7 mouse cellular contexts compared by ENCODE assay signal in the genomic region with DNA sequence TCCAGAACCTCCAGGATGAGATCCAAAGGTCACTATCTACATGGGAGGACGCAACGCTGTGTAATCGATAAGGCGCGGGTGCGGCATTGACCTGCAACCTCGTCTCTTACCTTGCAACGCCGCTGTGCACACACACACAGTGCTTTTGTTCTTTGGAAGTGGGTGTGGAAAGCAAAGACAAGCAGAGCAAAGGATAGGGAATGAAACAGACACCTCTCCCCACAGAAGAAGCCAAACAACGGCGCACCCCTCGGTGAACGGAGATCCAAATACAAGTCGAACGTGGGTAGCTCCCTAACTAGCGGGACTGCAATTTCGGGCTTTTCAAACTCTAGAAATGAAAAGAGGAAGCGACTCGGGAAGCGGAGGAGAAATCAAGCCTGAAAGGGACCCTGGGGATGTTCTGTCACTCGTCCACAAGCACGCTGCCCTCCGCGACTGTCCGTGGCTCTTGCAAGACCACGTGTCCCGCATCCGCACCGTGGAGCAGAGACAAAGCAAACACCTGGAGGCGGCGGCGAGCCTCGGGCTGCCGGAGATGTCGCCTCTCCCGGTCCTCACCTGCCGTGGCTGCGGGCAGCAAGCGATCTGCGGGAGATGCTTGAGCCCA. TPM values are rescaled to one million over a fixed set of nuclear protein-coding genes. Genes with fewer than 3 reads are reported as not detected.
DNase-seq lines count a peak whose midpoint lies in the region; ATAC-seq and TF ChIP-seq lines count a peak whose summit lies in the region.

No protein-coding gene starts in this region.

- no peaks in the 10 kb centered on the region for H3K27me3 ChIP-seq in forebrain, postnatal 0 days (ENCODE audit: insufficient read depth, low read length)
- H3K27me3 ChIP-seq in kidney, adult 2 months (replicated peaks; ENCODE audit: control insufficient read depth, insufficient read depth, low read length) = no peaks in the 10 kb centered on the region
- no peaks in the 10 kb centered on the region for H3K27me3 ChIP-seq in lung, postnatal 0 days (replicated peaks; ENCODE audit: insufficient read depth, low read length)

- 0% methylated on average over 40 of the region's 40 CpGs for WGBS in forebrain, postnatal 0 days
- WGBS in kidney, adult 2 months = under 1% methylated on average over 40 of the region's 40 CpGs
- 1% methylated on average over 40 of the region's 40 CpGs for WGBS in lung, postnatal 0 days

- H3K4me1 ChIP-seq in forebrain, postnatal 0 days (ENCODE audit: insufficient read depth) = peaks cover 14% of the 10 kb centered on the region
- peaks cover 4% of the 10 kb centered on the region; the same call in 1 of the 2 replicates for H3K4me1 ChIP-seq in kidney, adult 2 months (ENCODE audit: control insufficient read depth, insufficient read depth, low read length)
- H3K4me1 ChIP-seq in lung, postnatal 0 days (ENCODE audit: insufficient read depth, low read depth, low read length) = no peaks in the 10 kb centered on the region

- DNase-seq in urinary bladder, adult 18-20 months (ENCODE audit: low spot score in 2 of 2) = peak; percentile 2 to 35
- no peak for DNase-seq in urinary bladder, postnatal 4 days (ENCODE audit: low spot score in 2 of 2)
- DNase-seq in c-Kit-positive CD71-negative TER-119-negative erythroid progenitor cells, embryonic 14.5 days (ENCODE audit: low read depth) = peak; percentile 39
- DNase-seq in forebrain, postnatal 0 days = peak; percentile 49
- peak; percentile 22 for DNase-seq in kidney, adult 2 months
- DNase-seq in lung, postnatal 0 days (ENCODE audit: low spot score) = no peak
- DNase-seq in spleen, adult 12 weeks (ENCODE audit: low spot score) = peak; percentile 33

- peak overlapping the region; percentile 91 for H3K9ac ChIP-seq in forebrain, postnatal 0 days
- peak overlapping the region; percentile 72 for H3K9ac ChIP-seq in lung, postnatal 0 days (replicated peaks; ENCODE audit: low read depth)

- peak overlapping the region; percentile 96 for H3K4me3 ChIP-seq in forebrain, postnatal 0 days (ENCODE audit: low read depth, low read length)
- H3K4me3 ChIP-seq in kidney, adult 2 months (ENCODE audit: insufficient read depth, low read depth, low read length) = peak overlapping the region; percentile 87
- H3K4me3 ChIP-seq in lung, postnatal 0 days (ENCODE audit: low read depth, low read length) = peak overlapping the region; percentile 94

- peak overlapping the region; percentile 87 for H3K27ac ChIP-seq in forebrain, postnatal 0 days (ENCODE audit: low read depth, low read length)
- H3K27ac ChIP-seq in kidney, adult 2 months (ENCODE audit: insufficient read depth, low read depth, low read length) = peak overlapping the region; percentile 9; the same call in 1 of the 2 replicates
- H3K27ac ChIP-seq in lung, postnatal 0 days (ENCODE audit: low read length) = peak overlapping the region; percentile 62

- TF ChIP-seq EP300 in lung, postnatal 0 days (IDR thresholded peaks at IDR 0.05) = no peak

- peak; percentile 47 for ATAC-seq in forebrain, postnatal 0 days
- ATAC-seq in lung, postnatal 0 days = peak; percentile 46

- H3K36me3 ChIP-seq in forebrain, postnatal 0 days (ENCODE audit: insufficient read depth) = no peaks in the 10 kb centered on the region
- no peaks in the 10 kb centered on the region for H3K36me3 ChIP-seq in kidney, adult 2 months (ENCODE audit: control insufficient read depth, insufficient read depth, low read length)
- H3K36me3 ChIP-seq in lung, postnatal 0 days (ENCODE audit: insufficient read depth, low read length) = no peaks in the 10 kb centered on the region

- H3K9me3 ChIP-seq in forebrain, postnatal 0 days (ENCODE audit: low read length) = no peaks in the 10 kb centered on the region
- H3K9me3 ChIP-seq in lung, postnatal 0 days (ENCODE audit: low read length) = no peaks in the 10 kb centered on the region

- TF ChIP-seq CTCF in forebrain, postnatal 0 days (IDR thresholded peaks at IDR 0.05; ENCODE audit: low read depth) = no peak
- TF ChIP-seq CTCF in kidney, adult 2 months (conservative IDR thresholded peaks at IDR 0.05; ENCODE audit: insufficient read depth, insufficient read length, low read depth, low read length) = no peak
- no peak for TF ChIP-seq CTCF in lung, postnatal 0 days (IDR thresholded peaks at IDR 0.05)

- no peak for TF ChIP-seq POLR2A in kidney, adult 2 months (IDR thresholded peaks at IDR 0.05; ENCODE audit: low read depth, low read length)

- H3K4me2 ChIP-seq in forebrain, postnatal 0 days (ENCODE audit: low read depth) = peak overlapping the region; percentile 68
- peak overlapping the region; percentile 91 for H3K4me2 ChIP-seq in lung, postnatal 0 days (replicated peaks; ENCODE audit: low read depth, low read length)

RNA-seq across cellular contexts. Expression of a gene that starts 0.6 kb away (rescaled TPM):
- 6.2 and 8.1 TPM in 2 replicates for total RNA-seq in forebrain, postnatal 0 days (2014; rRNA removed)
- polyA plus RNA-seq in forebrain, postnatal 0 days (2015; fragmentation: Nextera tagmentation; extraction: Ambion mirVana) = 10.7 and 13.6 TPM in 2 replicates
- 2.9 TPM in 2 replicates for polyA plus RNA-seq in kidney, adult 2 months (2012; rRNA removed)
- polyA plus RNA-seq in lung, postnatal 0 days (2015; fragmentation: Nextera tagmentation; extraction: Ambion mirVana) = 14.6 and 14.8 TPM in 2 replicates

RNA-seq across cellular contexts. Expression of a gene that starts 0.8 kb away (rescaled TPM):
- total RNA-seq in forebrain, postnatal 0 days (2014; rRNA removed) = 49.4 and 62.0 TPM in 2 replicates
- 12.9 and 25.0 TPM in 2 replicates for polyA plus RNA-seq in forebrain, postnatal 0 days (2015; fragmentation: Nextera tagmentation; extraction: Ambion mirVana)
- 3.7 and 4.0 TPM in 2 replicates for polyA plus RNA-seq in kidney, adult 2 months (2012; rRNA removed)
- 7.7 and 10.2 TPM in 2 replicates for polyA plus RNA-seq in lung, postnatal 0 days (2015; fragmentation: Nextera tagmentation; extraction: Ambion mirVana)

Comparison
In these comparisons a context has a peak if more than half of its experiments do, and no peak if none do; other contexts are left out.
1. DNase-seq: peak in urinary bladder, adult 18-20 months (2 of 2), c-Kit-positive CD71-negative TER-119-negative erythroid progenitor cells, embryonic 14.5 days (single experiment), forebrain, postnatal 0 days (single experiment), kidney, adult 2 months (single experiment) and spleen, adult 12 weeks (single experiment); none in urinary bladder, postnatal 4 days (0 of 2) and lung, postnatal 0 days (single experiment).
2. H3K27ac ChIP-seq: peak in every context shown above with its lines; median percentile 87 in forebrain, postnatal 0 days; 62 in lung, postnatal 0 days; 9 in kidney, adult 2 months.
3. Peak in every context shown above with its lines, with median percentiles within 50 percentile points of each other: H3K4me3 ChIP-seq.